Mouse (Mus musculus): Measurements from ENCODE around the gene Supt4a. TPM values are rescaled to one million over a fixed set of nuclear protein-coding genes. Genes with fewer than 3 reads are reported as not detected.
A peak's percentile ranks its signal among the peaks of the same experiment; 100 is the strongest.

The Supt4a gene
- polyA plus RNA-seq, 1 experiment from 2014 or later, result 166 TPM

- no peaks in the 10 kb centered on the region for H3K9me3 ChIP-seq (ENCODE audit: low read length)
- TF ChIP-seq CTCF (IDR thresholded peaks at IDR 0.05) (no peak), EP300 (IDR thresholded peaks at IDR 0.05) (no peak)
- no peak overlapping the region for H3K4me2 ChIP-seq (replicated peaks; ENCODE audit: low read depth, low read length)
- DNase-seq (ENCODE audit: low spot score), result no peak
- ATAC-seq, result no peak
- WGBS, result 67% methylated on average over 5 of the region's 5 CpGs
- H3K9ac ChIP-seq (replicated peaks; ENCODE audit: low read depth), result no peak overlapping the region
- peak overlapping the region; percentile 16; the same call in 1 of the 2 replicates for H3K27ac ChIP-seq (ENCODE audit: low read length)
- no peaks in the 10 kb centered on the region for H3K36me3 ChIP-seq (ENCODE audit: insufficient read depth, low read length)
- no peaks in the 10 kb centered on the region for H3K27me3 ChIP-seq (replicated peaks; ENCODE audit: insufficient read depth, low read length)
- no peaks in the 10 kb centered on the region for H3K4me1 ChIP-seq (ENCODE audit: insufficient read depth, low read depth, low read length)
- H3K4me3 ChIP-seq (ENCODE audit: low read depth, low read length), result no peak overlapping the region
Measured at GRCm38 (mm10) chr11:87708979-87709378, 28.4 kb upstream of the Supt4a start.

GRCm38 (mm10) chr11:87709513-87710261 is 27.7 kb upstream of the Supt4a start:
- H3K4me1 ChIP-seq (ENCODE audit: insufficient read depth, low read depth, low read length), result no peaks in the 10 kb centered on the region
- TF ChIP-seq EP300 (IDR thresholded peaks at IDR 0.05), result peak; percentile 63
- no peak for TF ChIP-seq CTCF (IDR thresholded peaks at IDR 0.05)
- no peak overlapping the region for H3K9ac ChIP-seq (replicated peaks; ENCODE audit: low read depth)
- H3K4me3 ChIP-seq (ENCODE audit: low read depth, low read length), result peak overlapping the region; percentile 14; the same call in 1 of the 2 replicates
- no peaks in the 10 kb centered on the region for H3K9me3 ChIP-seq (ENCODE audit: low read length)
- H3K27ac ChIP-seq (ENCODE audit: low read length), result peak overlapping the region; percentile 61
- H3K4me2 ChIP-seq (replicated peaks; ENCODE audit: low read depth, low read length), result peak overlapping the region; percentile 44
- H3K36me3 ChIP-seq (ENCODE audit: insufficient read depth, low read length), result no peaks in the 10 kb centered on the region
- no peaks in the 10 kb centered on the region for H3K27me3 ChIP-seq (replicated peaks; ENCODE audit: insufficient read depth, low read length)
- ATAC-seq (peak; percentile 97), DNase-seq (ENCODE audit: low spot score) (peak; percentile 89)
- WGBS, result 7% methylated on average over 21 of the region's 21 CpGs

- H3K36me3 ChIP-seq (ENCODE audit: insufficient read depth, low read length), result no peaks in the 10 kb centered on the region
- H3K9me3 ChIP-seq (ENCODE audit: low read length), result no peaks in the 10 kb centered on the region
- no peak overlapping the region for H3K9ac ChIP-seq (replicated peaks; ENCODE audit: low read depth)
- H3K27me3 ChIP-seq (replicated peaks; ENCODE audit: insufficient read depth, low read length), result no peaks in the 10 kb centered on the region
- 35% methylated on average over 7 of the region's 7 CpGs for WGBS
- 0 out of 2 replicates have a peak overlapping the region, but pooled peaks have one; percentile 14 for H3K4me3 ChIP-seq (ENCODE audit: low read depth, low read length)
- TF ChIP-seq EP300 (IDR thresholded peaks at IDR 0.05), result no peak
- no peak for TF ChIP-seq CTCF (IDR thresholded peaks at IDR 0.05)
- H3K27ac ChIP-seq (ENCODE audit: low read length), result peak overlapping the region; percentile 61
- H3K4me1 ChIP-seq (ENCODE audit: insufficient read depth, low read depth, low read length), result no peaks in the 10 kb centered on the region
- DNase-seq (ENCODE audit: low spot score) (no peak), ATAC-seq (peak; percentile 42)
- peak overlapping the region; percentile 44 for H3K4me2 ChIP-seq (replicated peaks; ENCODE audit: low read depth, low read length)
Measured at GRCm38 (mm10) chr11:87710262-87710615, 27.1 kb upstream of the Supt4a start.

DNA sequence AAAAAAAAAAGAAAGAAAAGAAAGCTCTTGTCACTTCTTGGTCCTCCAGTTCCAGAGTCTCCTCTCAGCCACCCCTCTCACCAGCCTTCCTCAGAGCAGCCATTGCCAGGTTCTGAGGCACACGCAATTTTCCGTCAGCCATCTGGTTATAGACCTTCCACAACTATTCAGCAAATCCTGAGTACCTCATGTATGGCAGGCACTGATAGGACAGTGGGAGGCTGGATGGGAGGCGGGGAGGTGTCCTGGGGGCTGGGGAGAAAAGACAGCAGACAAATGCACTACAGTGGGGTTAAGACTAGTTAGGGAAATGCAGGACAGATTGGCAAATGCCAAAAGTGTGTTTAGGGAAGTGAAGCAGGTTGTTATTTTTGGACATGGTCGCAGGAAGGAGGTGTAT is 25.2 kb upstream of the Supt4a start:
- ATAC-seq, result no peak
- 71% methylated on average over 4 of the region's 4 CpGs for WGBS
- H3K9me3 ChIP-seq (ENCODE audit: low read length), result no peaks in the 10 kb centered on the region
- TF ChIP-seq CTCF (IDR thresholded peaks at IDR 0.05) (no peak), EP300 (IDR thresholded peaks at IDR 0.05) (no peak)
- no peaks in the 10 kb centered on the region for H3K27me3 ChIP-seq (replicated peaks; ENCODE audit: insufficient read depth, low read length)
- H3K27ac ChIP-seq (ENCODE audit: low read length), result no peak overlapping the region
- no peak for DNase-seq (ENCODE audit: low spot score)
- no peak overlapping the region for H3K4me3 ChIP-seq (ENCODE audit: low read depth, low read length)
- no peaks in the 10 kb centered on the region for H3K36me3 ChIP-seq (ENCODE audit: insufficient read depth, low read length)
- no peak overlapping the region for H3K4me2 ChIP-seq (replicated peaks; ENCODE audit: low read depth, low read length)
- no peak overlapping the region for H3K9ac ChIP-seq (replicated peaks; ENCODE audit: low read depth)
- H3K4me1 ChIP-seq (ENCODE audit: insufficient read depth, low read depth, low read length), result no peaks in the 10 kb centered on the region

DNA sequence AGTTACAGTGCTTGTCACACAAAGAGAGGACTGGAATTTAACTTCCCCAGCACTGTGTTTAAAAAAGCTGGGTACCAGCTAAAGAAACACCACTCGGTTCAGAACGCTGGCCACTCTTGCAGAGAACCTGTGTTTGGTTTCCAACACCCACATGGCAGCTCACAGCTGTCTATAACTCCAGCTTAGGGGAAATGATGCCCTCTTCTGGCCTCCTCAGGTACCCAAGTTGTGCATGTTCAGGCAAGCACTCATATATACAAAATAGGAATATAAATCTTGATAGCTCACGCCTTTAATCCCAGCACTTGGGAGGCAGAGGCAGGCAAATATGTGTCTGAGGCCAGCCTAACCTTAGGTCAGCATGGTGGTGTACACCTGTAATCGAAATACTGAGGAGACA is 21.4 kb upstream of the Supt4a start:
- no peak overlapping the region for H3K4me2 ChIP-seq (replicated peaks; ENCODE audit: low read depth, low read length)
- H3K9me3 ChIP-seq (ENCODE audit: low read length), result no peaks in the 10 kb centered on the region
- TF ChIP-seq EP300 (IDR thresholded peaks at IDR 0.05), result no peak
- TF ChIP-seq CTCF (IDR thresholded peaks at IDR 0.05), result peak; percentile 25; the same call in 1 of the 2 replicates
- H3K36me3 ChIP-seq (ENCODE audit: insufficient read depth, low read length), result no peaks in the 10 kb centered on the region
- ATAC-seq, result no peak
- no peaks in the 10 kb centered on the region for H3K4me1 ChIP-seq (ENCODE audit: insufficient read depth, low read depth, low read length)
- H3K27ac ChIP-seq (ENCODE audit: low read length), result no peak overlapping the region
- WGBS, result 83% methylated on average over 4 of the region's 4 CpGs
- H3K4me3 ChIP-seq (ENCODE audit: low read depth, low read length), result no peak overlapping the region
- no peak overlapping the region for H3K9ac ChIP-seq (replicated peaks; ENCODE audit: low read depth)
- DNase-seq (ENCODE audit: low spot score), result no peak
- no peaks in the 10 kb centered on the region for H3K27me3 ChIP-seq (replicated peaks; ENCODE audit: insufficient read depth, low read length)

- ATAC-seq, result no peak
Measured at GRCm38 (mm10) chr11:87719526-87719925, 17.8 kb upstream of the Supt4a start.

More at GRCm38 (mm10) chr11:87719526-87719925, 17.8 kb upstream of the Supt4a start:
- Histone ChIP-seq H3K36me3 (ENCODE audit: insufficient read depth, low read length) (no peaks in the 10 kb centered on the region), H3K4me2 (replicated peaks; ENCODE audit: low read depth, low read length) (no peak overlapping the region), H3K9ac (replicated peaks; ENCODE audit: low read depth) (no peak overlapping the region), H3K27ac (ENCODE audit: low read length) (no peak overlapping the region), H3K4me3 (ENCODE audit: low read depth, low read length) (no peak overlapping the region), H3K4me1 (ENCODE audit: insufficient read depth, low read depth, low read length) (no peaks in the 10 kb centered on the region), H3K27me3 (replicated peaks; ENCODE audit: insufficient read depth, low read length) (no peaks in the 10 kb centered on the region), H3K9me3 (ENCODE audit: low read length) (no peaks in the 10 kb centered on the region)
- WGBS, result 71% methylated on average over 7 of the region's 7 CpGs
- no peak for TF ChIP-seq CTCF (IDR thresholded peaks at IDR 0.05)
- no peak for TF ChIP-seq EP300 (IDR thresholded peaks at IDR 0.05)
- no peak for DNase-seq (ENCODE audit: low spot score)
